Mouse (Mus musculus): Measurements from ENCODE around the gene Gm7945. TPM values are rescaled to one million over a fixed set of nuclear protein-coding genes. Genes with fewer than 3 reads are reported as not detected.

Gene Gm7945
- not detected in 2 replicates for polyA plus RNA-seq (2021; fragmentation: Nextera tagmentation)
- long read RNA-seq, experiment 1 = 0 reads
- long read RNA-seq, experiment 2 = 0 reads

DNA sequence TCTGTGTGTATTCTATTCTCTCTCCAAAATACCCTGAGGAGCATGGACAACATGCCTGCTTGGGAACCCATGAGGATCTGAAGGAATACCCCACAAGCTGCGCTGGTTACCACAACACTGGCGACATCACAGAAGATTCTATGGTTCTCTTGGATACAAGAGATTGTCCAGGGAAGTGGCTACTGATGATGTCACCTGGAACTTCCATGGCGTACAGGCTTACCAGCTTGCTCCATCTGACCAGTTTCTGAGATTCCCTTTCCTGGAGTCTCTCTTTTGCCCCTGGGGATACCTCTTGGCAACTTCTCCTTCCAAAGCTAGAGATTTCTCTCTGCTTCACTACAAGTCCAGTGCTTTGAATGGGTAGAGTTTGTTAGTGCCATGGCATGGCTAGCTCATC is at the start of gene Gm7945:
Gene Gm7945 (minus strand): TSS at position 101 of the 400 bp plus-strand sequence.

DNA sequence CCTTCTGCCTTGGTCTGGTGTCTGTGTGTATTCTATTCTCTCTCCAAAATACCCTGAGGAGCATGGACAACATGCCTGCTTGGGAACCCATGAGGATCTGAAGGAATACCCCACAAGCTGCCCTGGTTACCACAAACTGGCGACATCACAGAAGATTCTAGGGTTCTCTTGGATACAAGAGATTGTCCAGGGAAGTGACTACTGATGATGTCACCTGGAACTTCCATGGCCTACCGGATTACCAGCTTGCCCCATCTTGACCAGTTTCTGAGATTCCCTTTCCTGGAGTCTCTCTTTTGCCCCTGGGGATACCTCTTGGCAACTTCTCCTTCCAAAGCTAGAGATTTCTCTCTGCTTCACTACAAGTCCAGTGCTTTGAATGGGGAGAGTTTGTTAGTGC is 22.0 kb upstream of the Gm7945 start, which contains the start of gene Gm6482:
Gene Gm6482 (minus strand): TSS at position 101 of the 400 bp plus-strand sequence.

DNA sequence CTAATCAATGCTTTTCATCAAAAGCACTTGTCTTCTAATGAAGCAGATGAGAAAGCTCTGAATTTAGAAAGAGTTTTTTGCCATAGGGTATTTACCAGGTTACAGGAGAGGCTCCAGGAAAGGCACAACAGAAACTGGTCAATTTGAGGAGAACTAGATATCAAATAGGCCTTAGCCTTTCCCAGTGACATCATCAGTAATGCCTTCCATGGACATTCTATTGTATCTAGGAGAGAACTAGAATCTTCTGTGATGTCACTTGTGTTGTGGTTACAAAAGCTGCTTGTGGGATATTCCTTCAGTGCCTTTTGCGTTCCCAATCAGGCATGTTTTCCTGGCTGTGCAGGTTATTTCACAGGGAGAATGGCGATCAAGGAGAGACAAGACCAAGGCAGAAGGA is 37.9 kb downstream of the Gm7945 start, which contains the start of gene Gm5798:
Gene Gm5798 (plus strand): TSS at position 301 of the 400 bp plus-strand sequence.

Other genes with a start within 250 kb of the Gm7945 start
- gene Mbl1, start 234.9 kb downstream of the Gm7945 start, polyA plus RNA-seq (2021; fragmentation: Nextera tagmentation) = not detected in 2 replicates
- not detected in 2 replicates for gene Sftpd, start 201.2 kb downstream of the Gm7945 start, polyA plus RNA-seq (2021; fragmentation: Nextera tagmentation)
- gene Gm2832, start 107.6 kb downstream of the Gm7945 start, polyA plus RNA-seq (2021; fragmentation: Nextera tagmentation) = not detected in 2 replicates
- gene Gm5798, start 37.8 kb downstream of the Gm7945 start, polyA plus RNA-seq (2021; fragmentation: Nextera tagmentation) = not detected in 2 replicates
- not detected in 2 replicates for gene Gm6482, start 21.9 kb upstream of the Gm7945 start, polyA plus RNA-seq (2021; fragmentation: Nextera tagmentation)
- gene Gm7954, start 67.1 kb upstream of the Gm7945 start, polyA plus RNA-seq (2021; fragmentation: Nextera tagmentation) = not detected in 2 replicates
- gene Gm3486, start 103.1 kb upstream of the Gm7945 start, polyA plus RNA-seq (2021; fragmentation: Nextera tagmentation) = not detected in 2 replicates
- gene Gm7970, start 169.2 kb upstream of the Gm7945 start, polyA plus RNA-seq (2021; fragmentation: Nextera tagmentation) = not detected in 2 replicates
- gene 1700049E17Rik2, start 186.8 kb upstream of the Gm7945 start, polyA plus RNA-seq (2021; fragmentation: Nextera tagmentation) = not detected in 2 replicates
- not detected in 2 replicates for gene Gm3072, start 238.2 kb upstream of the Gm7945 start, polyA plus RNA-seq (2021; fragmentation: Nextera tagmentation)

All from left cerebral cortex, adult 6 months (tissue).